Mouse (Mus musculus) spleen, postnatal 4 days (tissue): ENCODE data around the gene Prpf40a.

Experiments used
- DNase-seq, 2 experiments: peaks; one replicate each; pipeline ENCODE4 v3.0.0; 2022; ENCODE audit warnings: low spot score in 2 of 2

Prpf40a gene

GRCm38 (mm10) chr2:53190684-53191511, at the start of gene Prpf40a:
TSS of gene Prpf40a (minus strand) at chr2:53191284.
- peak; percentile 98 to 99 for DNase-seq

- DNase-seq = no peak
These were observed 31.2 kb upstream of the Prpf40a start for GRCm38 (mm10) chr2:53222242-53222641.

- DNase-seq = no peak
These were observed 22.4 kb upstream of the Prpf40a start for GRCm38 (mm10) chr2:53213493-53213892.

GRCm38 (mm10) chr2:53206749-53207148, 15.7 kb upstream of the Prpf40a start:
- no peak for DNase-seq

- DNase-seq = no peak
These were observed 13.5 kb upstream of the Prpf40a start for GRCm38 (mm10) chr2:53204373-53205274.

GRCm38 (mm10) chr2:53200164-53200885, 9.2 kb upstream of the Prpf40a start:
- DNase-seq = no peak

- no peak for DNase-seq
These were observed 8.1 kb upstream of the Prpf40a start for GRCm38 (mm10) chr2:53199203-53199602.

GRCm38 (mm10) chr2:53196431-53196830, 5.3 kb upstream of the Prpf40a start:
- DNase-seq = no peak

- DNase-seq = no peak
These were observed 1.3 kb upstream of the Prpf40a start for GRCm38 (mm10) chr2:53192386-53192785.

GRCm38 (mm10) chr2:53191523-53192220, 588 bp upstream of the Prpf40a start, which contains the start of gene Arl6ip6:
TSS of gene Arl6ip6 (plus strand) at chr2:53191726.
- peak; percentile 98 to 99 for DNase-seq

- DNase-seq = peak in 1 of 2 experiments; percentile 59
These were observed 1.3 kb downstream of the Prpf40a start for GRCm38 (mm10) chr2:53189811-53190210.

GRCm38 (mm10) chr2:53179876-53180275, 11.2 kb downstream of the Prpf40a start:
- DNase-seq = no peak

- DNase-seq = no peak
These were observed 12.1 kb downstream of the Prpf40a start for GRCm38 (mm10) chr2:53178966-53179365.

GRCm38 (mm10) chr2:53173966-53174365, 17.1 kb downstream of the Prpf40a start:
- no peak for DNase-seq

- no peak for DNase-seq
These were observed 44.2 kb downstream of the Prpf40a start for GRCm38 (mm10) chr2:53146852-53147251.

- DNase-seq = no peak
These were observed 59.5 kb downstream of the Prpf40a start for GRCm38 (mm10) chr2:53131567-53131966.

- DNase-seq = no peak
These were observed 62.0 kb downstream of the Prpf40a start for GRCm38 (mm10) chr2:53129070-53129469.

- DNase-seq = no peak
These were observed 65.1 kb downstream of the Prpf40a start for GRCm38 (mm10) chr2:53125998-53126397.

GRCm38 (mm10) chr2:53121797-53122196, 69.3 kb downstream of the Prpf40a start:
- DNase-seq = no peak

- no peak for DNase-seq
These were observed 82.5 kb downstream of the Prpf40a start for GRCm38 (mm10) chr2:53108547-53108946.

GRCm38 (mm10) chr2:53106472-53106871, 84.6 kb downstream of the Prpf40a start:
- no peak for DNase-seq
